Mouse (Mus musculus): ENCODE data around the gene Fxyd2. TPM values are rescaled to one million over a fixed set of nuclear protein-coding genes. Genes with fewer than 3 reads are reported as not detected.

Gene Fxyd2
- polyA plus RNA-seq, 1 experiment from 2014 or later: 0.92 TPM

GRCm38 (mm10) chr9:45376883-45377282, 22.6 kb upstream of the Fxyd2 start:
- Histone ChIP-seq H3K9ac (ENCODE audit: low read length) (no peak overlapping the region), H3K27ac (replicated peaks in 1 of 2; ENCODE audit: control insufficient read depth in 1 of 2, insufficient read depth in 1 of 2, low read depth in 2 of 2, low read length in 2 of 2) (no peak overlapping the region), H3K36me3 (ENCODE audit: control insufficient read depth, insufficient read depth, low read length) (no peaks in the 10 kb centered on the region), H3K9me3 (ENCODE audit: control insufficient read depth, low read length) (no peaks in the 10 kb centered on the region), H3K27me3 (ENCODE audit: control insufficient read depth, insufficient read depth, low read length) (no peaks in the 10 kb centered on the region), H3K4me3 (ENCODE audit: control insufficient read depth in 1 of 2, insufficient read depth in 1 of 2, low read depth in 1 of 2, low read length in 2 of 2) (no peak overlapping the region), H3K4me1 (ENCODE audit: control insufficient read depth in 2 of 2, insufficient read depth in 2 of 2, low read length in 2 of 2) (no peaks in the 10 kb centered on the region; a peak in 1 of 4 replicates), H3K4me2 (ENCODE audit: low read length) (no peak overlapping the region)
- WGBS: 82% methylated on average over 2 of the region's 2 CpGs
- ATAC-seq (ENCODE audit: insufficient number of reproducible peaks, insufficient read depth, low FRiP score, low read depth): no peak

DNA sequence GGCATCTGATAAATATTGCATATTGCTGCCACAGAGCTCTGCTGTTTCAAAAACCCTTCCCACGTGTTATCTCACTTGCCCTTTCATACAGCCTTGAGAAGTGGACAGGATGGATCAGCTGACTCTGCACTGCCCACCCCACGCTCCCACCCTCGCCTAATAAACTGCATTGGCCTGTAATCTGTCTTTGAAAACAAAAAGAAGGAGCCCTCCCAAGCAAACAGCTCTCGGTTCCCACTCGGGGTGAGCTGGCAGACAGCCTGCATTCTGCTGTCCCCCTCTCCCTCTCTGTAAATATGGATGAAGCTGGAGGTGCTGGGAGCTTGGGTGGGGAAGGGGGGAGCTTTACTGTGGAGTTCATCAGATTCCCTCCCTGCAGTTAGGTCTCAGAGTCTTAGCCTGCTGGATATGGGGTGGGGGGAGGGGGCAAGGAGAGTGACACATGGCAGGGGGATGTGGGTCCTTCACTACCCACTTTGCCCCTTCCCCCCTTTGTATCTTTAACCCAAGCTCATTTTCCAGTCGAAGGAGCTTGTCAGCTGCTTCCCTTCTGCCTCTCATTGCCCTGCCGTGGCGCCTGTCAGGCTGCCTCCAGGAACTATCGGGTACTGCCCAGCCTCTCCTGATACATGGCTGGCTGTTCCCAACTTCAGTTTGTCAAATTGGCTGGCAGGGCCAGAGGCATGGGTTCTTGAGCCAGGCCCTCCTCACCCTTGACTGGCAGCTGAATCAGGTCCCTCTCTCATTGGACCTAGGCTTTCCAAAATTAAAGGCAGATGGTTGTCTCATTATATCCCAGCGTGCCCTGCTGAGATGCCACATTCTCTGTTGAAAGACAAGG, 18.8 kb upstream of the Fxyd2 start:
- H3K4me2 ChIP-seq (ENCODE audit: low read length): no peak overlapping the region
- H3K27ac ChIP-seq (replicated peaks in 1 of 2; ENCODE audit: control insufficient read depth in 1 of 2, insufficient read depth in 1 of 2, low read depth in 2 of 2, low read length in 2 of 2): no peak overlapping the region
- no peaks in the 10 kb centered on the region; a peak in 1 of 4 replicates for H3K4me1 ChIP-seq (ENCODE audit: control insufficient read depth in 2 of 2, insufficient read depth in 2 of 2, low read length in 2 of 2)
- H3K9me3 ChIP-seq (ENCODE audit: control insufficient read depth, low read length): no peaks in the 10 kb centered on the region
- ATAC-seq (ENCODE audit: insufficient number of reproducible peaks, insufficient read depth, low FRiP score, low read depth): no peak
- H3K4me3 ChIP-seq (ENCODE audit: control insufficient read depth in 1 of 2, insufficient read depth in 1 of 2, low read depth in 1 of 2, low read length in 2 of 2): no peak overlapping the region
- H3K36me3 ChIP-seq (ENCODE audit: control insufficient read depth, insufficient read depth, low read length): no peaks in the 10 kb centered on the region
- no peak overlapping the region for H3K9ac ChIP-seq (ENCODE audit: low read length)
- 59% methylated on average over 10 of the region's 10 CpGs for WGBS
- H3K27me3 ChIP-seq (ENCODE audit: control insufficient read depth, insufficient read depth, low read length): no peaks in the 10 kb centered on the region

GRCm38 (mm10) chr9:45382336-45382735, 17.1 kb upstream of the Fxyd2 start:
- Histone ChIP-seq H3K27me3 (ENCODE audit: control insufficient read depth, insufficient read depth, low read length) (no peaks in the 10 kb centered on the region), H3K9me3 (ENCODE audit: control insufficient read depth, low read length) (no peaks in the 10 kb centered on the region), H3K27ac (replicated peaks in 1 of 2; ENCODE audit: control insufficient read depth in 1 of 2, insufficient read depth in 1 of 2, low read depth in 2 of 2, low read length in 2 of 2) (no peak overlapping the region), H3K9ac (ENCODE audit: low read length) (no peak overlapping the region), H3K4me2 (ENCODE audit: low read length) (no peak overlapping the region), H3K36me3 (ENCODE audit: control insufficient read depth, insufficient read depth, low read length) (no peaks in the 10 kb centered on the region), H3K4me1 (ENCODE audit: control insufficient read depth in 2 of 2, insufficient read depth in 2 of 2, low read length in 2 of 2) (no peaks in the 10 kb centered on the region; a peak in 1 of 4 replicates), H3K4me3 (ENCODE audit: control insufficient read depth in 1 of 2, insufficient read depth in 1 of 2, low read depth in 1 of 2, low read length in 2 of 2) (no peak overlapping the region)
- no peak for ATAC-seq (ENCODE audit: insufficient number of reproducible peaks, insufficient read depth, low FRiP score, low read depth)
- 55% methylated on average over 5 of the region's 5 CpGs for WGBS

- WGBS: 65% methylated on average over 5 of the region's 5 CpGs
- H3K4me1 ChIP-seq (ENCODE audit: control insufficient read depth in 2 of 2, insufficient read depth in 2 of 2, low read length in 2 of 2): no peaks in the 10 kb centered on the region; a peak in 1 of 4 replicates
- ATAC-seq (ENCODE audit: insufficient number of reproducible peaks, insufficient read depth, low FRiP score, low read depth): no peak
- H3K4me3 ChIP-seq (ENCODE audit: control insufficient read depth in 1 of 2, insufficient read depth in 1 of 2, low read depth in 1 of 2, low read length in 2 of 2): no peak overlapping the region
- H3K36me3 ChIP-seq (ENCODE audit: control insufficient read depth, insufficient read depth, low read length): no peaks in the 10 kb centered on the region
- no peaks in the 10 kb centered on the region for H3K9me3 ChIP-seq (ENCODE audit: control insufficient read depth, low read length)
- no peaks in the 10 kb centered on the region for H3K27me3 ChIP-seq (ENCODE audit: control insufficient read depth, insufficient read depth, low read length)
- no peak overlapping the region for H3K9ac ChIP-seq (ENCODE audit: low read length)
- no peak overlapping the region for H3K4me2 ChIP-seq (ENCODE audit: low read length)
- H3K27ac ChIP-seq (replicated peaks in 1 of 2; ENCODE audit: control insufficient read depth in 1 of 2, insufficient read depth in 1 of 2, low read depth in 2 of 2, low read length in 2 of 2): no peak overlapping the region
Observed at GRCm38 (mm10) chr9:45382834-45383233, 16.6 kb upstream of the Fxyd2 start.

DNA sequence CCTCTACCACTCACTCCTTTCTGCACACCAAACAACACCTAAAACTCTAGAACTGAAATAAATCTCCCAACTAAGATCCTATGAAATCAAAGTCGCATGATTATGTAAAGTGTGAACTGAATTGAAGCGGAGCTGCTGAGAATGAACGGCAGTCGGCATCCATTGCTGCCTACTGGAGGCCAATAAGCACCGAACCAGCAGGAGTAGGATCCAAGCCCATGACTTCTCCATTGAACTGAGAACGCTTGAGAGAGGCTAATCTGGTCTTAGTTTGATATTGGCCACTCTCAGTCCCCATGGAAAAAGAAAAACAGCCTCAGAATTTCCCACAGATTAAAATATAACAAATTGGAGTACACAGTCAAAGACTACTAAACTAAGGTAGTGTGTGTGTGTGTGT, 15.6 kb upstream of the Fxyd2 start:
- H3K9ac ChIP-seq (ENCODE audit: low read length): no peak overlapping the region
- no peaks in the 10 kb centered on the region for H3K36me3 ChIP-seq (ENCODE audit: control insufficient read depth, insufficient read depth, low read length)
- H3K9me3 ChIP-seq (ENCODE audit: control insufficient read depth, low read length): no peaks in the 10 kb centered on the region
- H3K27me3 ChIP-seq (ENCODE audit: control insufficient read depth, insufficient read depth, low read length): no peaks in the 10 kb centered on the region
- no peak overlapping the region for H3K27ac ChIP-seq (replicated peaks in 1 of 2; ENCODE audit: control insufficient read depth in 1 of 2, insufficient read depth in 1 of 2, low read depth in 2 of 2, low read length in 2 of 2)
- H3K4me2 ChIP-seq (ENCODE audit: low read length): no peak overlapping the region
- WGBS: 86% methylated on average over 6 of the region's 6 CpGs
- ATAC-seq (ENCODE audit: insufficient number of reproducible peaks, insufficient read depth, low FRiP score, low read depth): no peak
- no peak overlapping the region for H3K4me3 ChIP-seq (ENCODE audit: control insufficient read depth in 1 of 2, insufficient read depth in 1 of 2, low read depth in 1 of 2, low read length in 2 of 2)
- H3K4me1 ChIP-seq (ENCODE audit: control insufficient read depth in 2 of 2, insufficient read depth in 2 of 2, low read length in 2 of 2): no peaks in the 10 kb centered on the region; a peak in 1 of 4 replicates

GRCm38 (mm10) chr9:45386698-45387097, 12.8 kb upstream of the Fxyd2 start:
- no peak for ATAC-seq (ENCODE audit: insufficient number of reproducible peaks, insufficient read depth, low FRiP score, low read depth)
- H3K27me3 ChIP-seq (ENCODE audit: control insufficient read depth, insufficient read depth, low read length): no peaks in the 10 kb centered on the region
- no peak overlapping the region for H3K4me2 ChIP-seq (ENCODE audit: low read length)
- H3K9me3 ChIP-seq (ENCODE audit: control insufficient read depth, low read length): no peaks in the 10 kb centered on the region
- no peaks in the 10 kb centered on the region for H3K4me1 ChIP-seq (ENCODE audit: control insufficient read depth in 2 of 2, insufficient read depth in 2 of 2, low read length in 2 of 2)
- H3K27ac ChIP-seq (replicated peaks in 1 of 2; ENCODE audit: control insufficient read depth in 1 of 2, insufficient read depth in 1 of 2, low read depth in 2 of 2, low read length in 2 of 2): no peak overlapping the region
- H3K36me3 ChIP-seq (ENCODE audit: control insufficient read depth, insufficient read depth, low read length): no peaks in the 10 kb centered on the region
- H3K4me3 ChIP-seq (ENCODE audit: control insufficient read depth in 1 of 2, insufficient read depth in 1 of 2, low read depth in 1 of 2, low read length in 2 of 2): no peak overlapping the region
- no peak overlapping the region for H3K9ac ChIP-seq (ENCODE audit: low read length)
- WGBS: 72% methylated on average over 5 of the region's 5 CpGs

DNA sequence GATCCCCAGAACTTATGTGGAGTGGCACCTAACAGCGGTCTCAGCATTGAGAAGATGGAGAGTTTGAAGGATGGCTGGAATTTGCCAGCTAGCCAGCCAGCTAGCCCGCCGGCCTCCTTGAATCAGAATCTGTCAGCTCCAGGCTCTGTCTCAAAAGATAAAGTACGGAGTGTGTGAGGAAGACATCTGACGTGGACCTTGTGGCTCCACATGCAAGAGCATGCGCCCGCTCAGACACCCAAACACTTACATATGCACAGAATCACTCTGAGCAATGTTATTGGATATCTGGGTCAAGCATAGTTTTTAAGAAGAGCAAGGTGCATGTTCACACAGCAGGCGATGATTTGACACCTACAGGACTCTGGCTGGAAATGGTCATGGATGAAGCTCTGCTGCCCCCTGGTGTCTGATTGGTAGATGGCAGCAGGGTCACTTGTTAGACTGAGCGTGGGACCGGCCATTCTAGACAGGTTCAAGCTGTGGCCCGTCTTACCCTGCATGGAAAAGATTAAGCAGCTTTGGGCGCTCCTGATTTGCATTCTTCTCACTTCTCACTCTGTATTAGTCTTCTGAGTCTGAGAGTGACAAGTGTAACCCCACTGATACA, 11.0 kb upstream of the Fxyd2 start:
- WGBS: 25% methylated on average over 12 of the region's 12 CpGs
- Histone ChIP-seq H3K4me3 (ENCODE audit: control insufficient read depth in 1 of 2, insufficient read depth in 1 of 2, low read depth in 1 of 2, low read length in 2 of 2) (no peak overlapping the region), H3K9ac (ENCODE audit: low read length) (no peak overlapping the region), H3K27me3 (ENCODE audit: control insufficient read depth, insufficient read depth, low read length) (no peaks in the 10 kb centered on the region), H3K4me1 (ENCODE audit: control insufficient read depth in 2 of 2, insufficient read depth in 2 of 2, low read length in 2 of 2) (no peaks in the 10 kb centered on the region), H3K36me3 (ENCODE audit: control insufficient read depth, insufficient read depth, low read length) (0 out of 2 replicates have a peak, but pooled peaks cover 7% of the 10 kb centered on the region), H3K4me2 (ENCODE audit: low read length) (no peak overlapping the region), H3K27ac (replicated peaks in 1 of 2; ENCODE audit: control insufficient read depth in 1 of 2, insufficient read depth in 1 of 2, low read depth in 2 of 2, low read length in 2 of 2) (no peak overlapping the region), H3K9me3 (ENCODE audit: control insufficient read depth, low read length) (no peaks in the 10 kb centered on the region)
- peak; percentile 47; the same call in 1 of the 2 replicates for ATAC-seq (ENCODE audit: insufficient number of reproducible peaks, insufficient read depth, low FRiP score, low read depth)

All from heart, embryonic 14.5 days (tissue).